Mouse (Mus musculus): ENCODE results near the gene Syt9.
"Not testable (repeated sequence)": the region's sequence is repeated elsewhere in the genome, so short reads cannot be mapped to it uniquely, and the experiment has no call there.

Syt9 gene

DNA sequence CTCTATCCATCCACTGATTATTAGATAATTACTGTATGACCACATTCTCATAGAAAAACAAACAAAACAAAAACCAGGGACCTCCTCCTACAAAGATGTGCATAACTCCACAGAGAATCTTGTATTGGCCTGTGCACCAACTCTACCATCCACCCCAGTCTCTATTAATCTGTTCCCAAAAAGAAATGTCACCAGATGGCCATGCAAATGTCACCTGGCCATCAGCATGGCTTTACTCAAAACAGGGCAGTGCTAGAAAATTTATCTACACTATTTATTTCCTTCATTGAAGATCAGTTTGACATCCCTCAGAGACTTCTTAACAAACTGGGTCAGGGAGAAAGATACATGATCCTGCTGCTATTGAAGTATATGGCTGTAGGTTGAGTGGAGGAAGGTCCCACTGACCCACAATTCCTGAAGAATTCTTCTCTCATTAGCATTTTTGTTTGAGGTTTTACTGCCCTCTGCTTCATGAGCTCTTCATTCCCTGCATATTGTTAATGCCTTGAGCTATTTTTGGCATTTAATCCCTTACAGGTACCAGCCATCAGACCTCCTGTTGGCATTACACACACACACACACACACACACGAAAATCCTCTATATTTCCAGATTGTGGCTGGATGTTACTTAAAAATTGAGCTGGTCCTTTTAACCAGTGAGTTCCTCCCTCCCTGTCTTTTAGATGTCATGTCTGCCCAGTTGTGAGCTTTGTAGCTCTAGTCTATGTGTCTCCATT, 91.3 kb downstream of the Syt9 start:
- no peak for DNase-seq

GRCm38 (mm10) chr7:107462962-107463361, 92.4 kb downstream of the Syt9 start:
- DNase-seq, result no peak

DNA sequence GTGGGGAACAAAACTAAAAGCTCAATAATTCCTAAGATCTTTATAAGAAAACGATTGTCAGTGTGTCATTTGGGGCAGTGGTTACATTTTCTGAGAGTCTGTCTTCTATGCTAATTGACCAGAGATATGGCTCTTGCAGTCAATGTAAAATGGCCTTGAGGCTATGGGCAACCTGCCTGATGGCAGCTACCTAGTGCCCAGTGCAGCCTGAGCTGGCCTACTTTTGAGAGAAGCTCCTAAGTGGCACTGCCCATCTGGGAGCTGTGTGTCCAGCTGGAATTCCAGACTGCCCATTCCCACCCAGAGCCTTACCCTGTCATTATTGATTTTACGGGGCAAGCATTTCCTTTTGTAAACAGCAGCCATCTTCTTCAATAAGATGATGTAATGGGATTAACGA, 94.6 kb downstream of the Syt9 start:
- DNase-seq, result no peak

GRCm38 (mm10) chr7:107478979-107479965, 108.7 kb downstream of the Syt9 start:
- no peak for DNase-seq

DNA sequence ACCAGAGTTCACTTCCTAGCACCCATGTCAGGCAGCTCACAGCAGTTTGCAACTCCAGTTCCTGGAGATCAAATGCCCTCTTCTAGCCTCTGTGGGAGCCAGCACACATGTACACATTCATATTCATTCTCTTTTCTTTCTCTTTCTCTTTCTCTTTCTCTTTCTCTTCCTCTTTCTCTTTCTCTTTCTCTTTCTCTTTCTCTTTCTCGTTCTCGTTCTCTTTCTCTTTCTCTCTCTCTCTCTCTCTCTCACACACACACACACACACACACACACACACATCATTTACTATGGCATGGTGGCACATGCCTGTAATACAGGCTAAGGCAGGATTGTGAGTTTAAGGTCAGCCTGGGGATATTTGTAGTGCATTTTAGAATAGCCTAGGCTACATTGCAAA, 115.2 kb downstream of the Syt9 start:
- DNase-seq, result not testable (repeated sequence)

DNA sequence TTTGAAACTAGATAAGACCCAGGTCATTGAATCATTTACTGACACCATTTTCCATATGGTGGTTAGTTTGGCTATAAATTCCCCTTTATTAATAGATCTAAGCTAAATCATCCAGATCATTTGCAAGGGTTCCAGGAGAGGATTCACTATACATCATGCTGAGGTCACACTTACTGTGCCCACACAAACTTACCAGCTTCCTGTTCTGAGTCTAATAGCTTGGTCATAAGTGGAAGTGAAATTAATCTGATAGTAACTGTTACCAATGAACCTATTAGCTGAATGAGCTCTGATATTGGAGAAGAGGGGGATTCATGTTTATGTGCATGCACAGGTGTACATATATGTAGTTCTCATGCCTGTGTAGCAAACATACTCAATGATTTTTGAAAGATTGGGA, 124.9 kb downstream of the Syt9 start:
- no peak for DNase-seq

GRCm38 (mm10) chr7:107496923-107497322, 126.4 kb downstream of the Syt9 start:
- DNase-seq, result no peak

- no peak for DNase-seq
Observed at GRCm38 (mm10) chr7:107500641-107501040, 130.1 kb downstream of the Syt9 start.

DNA sequence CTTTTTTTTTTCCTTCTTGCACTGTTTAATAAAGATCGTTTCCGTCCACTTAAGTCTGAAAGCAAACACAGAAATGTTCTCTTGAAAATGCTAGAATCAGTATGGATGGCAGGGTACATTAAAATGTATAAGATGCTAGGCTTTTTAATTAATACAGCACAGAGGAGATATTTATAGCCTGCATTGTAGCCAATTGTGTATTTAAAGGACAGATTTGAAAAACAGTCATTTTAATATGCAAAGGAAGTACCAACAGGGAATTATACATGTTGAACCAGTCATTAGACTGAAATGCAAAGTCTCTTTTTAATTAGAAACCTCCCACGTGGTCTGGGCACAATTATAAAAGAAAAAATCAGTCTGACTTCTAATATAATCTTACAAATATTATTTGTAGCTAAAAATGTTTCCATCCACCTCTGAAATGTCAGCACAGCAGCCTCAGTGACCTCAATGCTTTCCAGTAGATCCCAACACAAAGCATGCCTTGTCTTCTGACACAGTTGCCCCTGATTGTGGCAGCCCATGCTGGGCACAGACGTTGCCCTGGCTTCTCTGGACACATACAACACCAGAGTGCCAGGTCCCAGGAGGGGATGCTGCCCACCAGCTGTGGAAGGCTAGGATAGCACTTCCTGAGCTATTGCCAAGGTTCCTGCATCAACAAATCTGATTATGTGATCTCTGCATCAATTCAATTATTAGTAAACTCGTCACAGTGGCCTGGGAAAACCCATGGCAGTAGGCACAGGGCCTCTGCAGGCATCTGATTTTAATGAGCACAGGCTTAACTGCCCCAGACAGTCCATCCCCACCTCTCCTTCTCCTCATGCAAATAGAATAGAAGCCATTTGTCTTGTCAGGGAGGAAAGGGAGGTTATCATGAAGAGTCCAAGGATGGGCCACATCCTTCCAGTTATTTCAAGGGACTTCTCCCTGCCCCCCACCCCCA, 134.5 kb downstream of the Syt9 start:
- DNase-seq, result no peak

- DNase-seq, result no peak
Observed at GRCm38 (mm10) chr7:107507920-107508319, 137.4 kb downstream of the Syt9 start.

GRCm38 (mm10) chr7:107509740-107510139, 139.2 kb downstream of the Syt9 start:
- DNase-seq, result no peak

DNA sequence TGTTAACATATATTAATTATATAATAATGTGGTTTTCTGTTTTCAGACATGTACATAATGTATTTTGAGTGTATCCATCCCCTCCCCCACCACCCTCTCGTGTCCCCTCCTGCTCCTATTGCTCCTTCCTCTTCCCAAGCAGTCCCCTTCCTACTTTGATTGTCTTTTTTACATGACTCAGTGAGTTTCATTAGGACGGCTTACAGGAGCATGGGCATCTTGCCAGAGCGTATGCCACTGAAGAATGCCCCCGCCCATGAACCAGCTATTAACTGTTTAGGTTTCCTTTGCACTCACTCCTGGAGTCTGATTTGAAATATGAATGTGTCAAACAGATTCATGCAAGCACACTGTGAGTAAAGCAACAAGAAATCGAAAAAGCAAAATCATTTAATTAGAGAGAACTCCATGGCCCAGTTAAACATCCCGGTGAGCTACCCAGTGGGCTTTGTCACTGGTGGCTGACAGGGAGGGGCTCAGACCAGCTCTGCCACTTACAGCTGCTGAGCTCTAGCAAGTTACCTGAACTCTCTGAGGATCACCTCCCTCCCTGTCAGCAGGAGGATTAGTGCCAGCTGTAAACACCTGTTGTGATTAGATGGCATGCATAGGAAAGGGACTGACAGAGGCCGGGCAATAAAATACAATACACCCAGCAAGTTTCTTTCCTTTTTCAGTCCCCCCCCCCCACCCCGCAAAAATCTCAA, 146.3 kb downstream of the Syt9 start:
- DNase-seq, result peak in 1 of 2 experiments; percentile 18

DNA sequence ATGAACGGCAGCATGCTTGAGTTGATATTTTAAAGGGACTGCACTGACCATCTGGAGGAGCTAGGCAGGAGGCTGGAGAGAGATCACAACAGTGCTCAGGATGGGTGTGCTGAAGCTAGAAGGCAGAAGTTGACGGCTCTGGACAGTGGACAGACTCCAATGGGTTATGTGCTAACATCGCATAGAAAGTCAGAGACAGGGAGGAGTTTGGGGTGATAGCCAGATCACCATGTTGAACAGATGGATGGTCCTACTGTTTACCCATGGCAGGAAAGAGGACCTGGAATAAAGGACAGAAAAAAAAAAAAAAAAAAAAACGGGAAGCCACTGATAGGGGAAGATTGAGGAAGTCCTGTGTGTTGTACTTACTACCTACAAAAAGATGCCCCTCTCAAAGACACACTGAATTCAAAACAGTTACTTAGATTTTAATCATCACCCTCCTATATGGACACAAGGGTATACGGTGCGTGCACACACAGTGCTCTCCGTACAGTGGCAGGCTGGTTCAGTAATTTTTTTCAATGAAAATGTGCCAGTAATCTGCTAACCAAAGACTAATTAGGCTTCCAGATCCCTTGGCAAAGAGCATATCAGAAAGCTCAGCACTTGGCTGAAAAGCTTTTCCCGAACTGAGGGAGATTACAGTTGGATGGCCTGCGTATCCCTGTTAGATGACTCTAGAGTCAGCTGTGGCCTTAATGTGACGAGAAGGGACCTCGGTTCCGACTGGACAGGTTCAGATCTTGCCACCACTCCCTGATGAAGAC, 148.9 kb downstream of the Syt9 start:
- no peak for DNase-seq

GRCm38 (mm10) chr7:107521411-107521810, 150.9 kb downstream of the Syt9 start:
- no peak for DNase-seq

DNA sequence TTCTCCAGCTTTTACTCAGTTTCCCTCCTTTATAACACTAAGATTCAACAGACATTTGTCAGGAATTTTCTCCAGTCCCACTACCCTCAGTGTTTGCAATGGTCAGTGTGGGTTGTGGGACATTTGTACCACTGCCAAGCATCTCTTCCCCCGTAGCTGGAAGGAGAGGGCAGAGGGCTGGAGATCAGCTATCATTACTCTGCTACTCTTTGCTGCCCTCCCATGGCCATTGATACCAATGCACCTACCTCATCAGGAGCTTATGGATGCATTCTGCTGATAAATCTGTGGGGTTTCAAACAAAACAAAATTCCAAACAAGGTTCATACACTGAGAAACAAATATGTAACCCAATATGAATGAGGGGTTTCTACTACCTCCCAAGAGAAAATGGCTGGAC, 155.8 kb downstream of the Syt9 start:
- DNase-seq, result peak in 1 of 2 experiments; percentile 67

DNA sequence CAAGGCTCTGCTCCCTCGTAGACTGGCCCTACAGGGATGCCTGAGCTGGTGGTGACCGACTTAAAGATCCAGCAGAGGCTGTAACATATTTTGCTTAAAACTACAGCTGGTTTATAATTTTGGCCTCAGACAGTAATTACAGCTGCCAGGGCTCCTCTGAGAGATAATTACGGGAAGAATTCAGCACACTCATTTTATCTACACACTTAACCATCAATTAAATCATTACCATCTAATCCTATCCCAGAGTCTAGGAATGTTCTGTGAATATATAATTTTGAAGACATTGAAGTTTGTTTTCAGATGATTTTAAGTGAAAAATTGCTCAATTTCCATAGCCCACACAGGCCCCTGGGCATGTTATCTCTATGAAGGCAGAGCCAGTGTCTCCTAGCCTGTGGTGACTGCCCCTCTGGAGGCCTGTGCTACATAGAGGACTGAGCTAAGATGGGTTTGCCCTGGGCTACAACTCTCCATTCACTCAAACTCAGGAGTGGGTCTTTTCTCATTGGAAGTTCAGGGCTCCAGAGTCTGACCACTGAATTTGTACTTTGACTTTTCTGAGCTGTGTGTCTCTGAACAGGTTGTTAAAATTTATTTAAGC, 157.7 kb downstream of the Syt9 start:
- no peak for DNase-seq

GRCm38 (mm10) chr7:107529364-107529763, 158.8 kb downstream of the Syt9 start:
- peak in 1 of 2 experiments; percentile 11 for DNase-seq

GRCm38 (mm10) chr7:107535311-107535710, 164.8 kb downstream of the Syt9 start:
- DNase-seq, result no peak

DNA sequence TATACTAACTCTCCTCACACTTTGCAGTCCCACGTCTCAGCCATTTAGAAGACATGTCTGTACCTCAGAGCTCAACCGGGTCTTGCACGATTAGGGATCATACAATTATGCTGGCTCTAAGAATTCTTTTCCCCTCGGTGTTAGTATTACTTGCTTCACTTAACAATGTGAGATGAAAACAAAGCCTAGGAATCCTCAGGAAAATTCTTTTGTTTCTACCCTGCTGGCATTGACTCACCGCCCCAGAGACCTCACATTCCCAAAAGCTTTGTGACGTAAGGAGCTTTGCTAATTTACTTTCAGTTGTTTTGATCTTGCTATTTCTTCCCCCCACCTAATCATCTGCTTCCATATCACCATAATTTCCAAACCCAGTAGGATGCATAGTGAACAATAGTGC, 166.0 kb downstream of the Syt9 start:
- no peak for DNase-seq

GRCm38 (mm10) chr7:107540034-107540433, 169.5 kb downstream of the Syt9 start:
- no peak for DNase-seq

- DNase-seq, result no peak
Observed at GRCm38 (mm10) chr7:107545011-107545410, 174.5 kb downstream of the Syt9 start.

All from kidney, postnatal 25 days (tissue).